Mouse (Mus musculus): Measurements from ENCODE around the gene Rnf114. TPM values are rescaled to one million over a fixed set of nuclear protein-coding genes. Genes with fewer than 3 reads are reported as not detected.

Rnf114 gene
- polyA plus RNA-seq, 2 experiments, result 78.1 to 83.6 TPM

DNA sequence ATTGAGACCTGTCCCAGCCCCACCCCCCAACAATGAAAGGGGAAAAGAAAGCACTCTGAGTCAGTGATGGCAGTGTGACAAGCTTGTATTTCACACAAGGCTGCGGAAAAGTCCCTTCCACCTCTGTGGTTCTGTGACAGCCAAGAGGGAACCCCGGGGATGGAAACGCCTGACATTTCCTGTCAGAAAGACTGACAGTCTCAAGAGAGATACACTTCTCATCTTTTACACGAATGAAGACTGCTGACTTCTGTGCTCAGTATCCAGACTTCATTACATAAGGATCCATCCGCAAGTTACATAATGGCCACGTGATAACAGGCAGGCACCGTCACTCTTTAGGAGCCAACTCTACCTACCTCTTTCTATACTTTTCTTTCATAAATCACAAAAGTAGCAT is 4.0 kb downstream of the Rnf114 start:
- Histone ChIP-seq H3K4me3 (replicated peaks; ENCODE audit: low read length) (no peak overlapping the region), H3K27me3 (ENCODE audit: control insufficient read depth, insufficient read depth, low read length) (no peaks in the 10 kb centered on the region), H3K4me2 (replicated peaks; ENCODE audit: low read depth, low read length, severe bottlenecking) (no peak overlapping the region), H3K4me1 (ENCODE audit: control insufficient read depth, insufficient read depth, low read length) (peaks cover 6% of the 10 kb centered on the region), H3K36me3 (ENCODE audit: control insufficient read depth, insufficient read depth, low read length) (peaks cover 4% of the 10 kb centered on the region; the same call in 1 of the 2 replicates), H3K27ac (replicated peaks; ENCODE audit: low read depth, low read length) (no peak overlapping the region), H3K9ac (ENCODE audit: low read depth, low read length, severe bottlenecking) (no peak overlapping the region), H3K9me3 (ENCODE audit: control insufficient read depth, low read length) (no peaks in the 10 kb centered on the region)
- 80% methylated on average over 7 of the region's 7 CpGs for WGBS
- DNase-seq (ENCODE audit: low spot score) (no peak), ATAC-seq (ENCODE audit: low FRiP score, low read depth) (no peak)
- TF ChIP-seq POLR2A (IDR thresholded peaks at IDR 0.05; ENCODE audit: borderline replicate concordance, extremely low read depth, insufficient read depth, insufficient read length), result no peak

DNA sequence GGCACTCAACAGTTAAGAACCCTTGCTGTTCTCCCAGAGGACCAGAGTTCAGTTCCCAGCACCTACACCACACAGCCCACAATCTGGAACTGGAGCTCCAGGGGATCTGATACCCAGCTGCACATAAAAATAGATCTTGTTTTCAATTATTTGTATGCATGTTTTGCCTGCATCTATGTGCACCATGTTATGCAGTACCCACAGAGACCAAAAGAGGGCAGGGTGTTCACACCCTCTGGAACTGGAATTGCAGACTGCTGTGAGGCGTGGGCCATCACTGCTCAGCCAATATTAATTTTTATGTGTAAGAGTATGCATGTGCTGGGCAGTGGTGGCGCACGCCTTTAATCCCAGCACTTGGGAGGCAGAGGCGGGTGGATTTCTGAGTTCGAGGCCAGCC is 4.8 kb downstream of the Rnf114 start:
- no peak for TF ChIP-seq POLR2A (IDR thresholded peaks at IDR 0.05; ENCODE audit: borderline replicate concordance, extremely low read depth, insufficient read depth, insufficient read length)
- Histone ChIP-seq H3K9ac (ENCODE audit: low read depth, low read length, severe bottlenecking) (no peak overlapping the region), H3K4me2 (replicated peaks; ENCODE audit: low read depth, low read length, severe bottlenecking) (no peak overlapping the region), H3K9me3 (ENCODE audit: control insufficient read depth, low read length) (no peaks in the 10 kb centered on the region), H3K27ac (replicated peaks; ENCODE audit: low read depth, low read length) (no peak overlapping the region), H3K27me3 (ENCODE audit: control insufficient read depth, insufficient read depth, low read length) (no peaks in the 10 kb centered on the region), H3K4me1 (ENCODE audit: control insufficient read depth, insufficient read depth, low read length) (no peaks in the 10 kb centered on the region), H3K4me3 (replicated peaks; ENCODE audit: low read length) (no peak overlapping the region), H3K36me3 (ENCODE audit: control insufficient read depth, insufficient read depth, low read length) (peaks cover 4% of the 10 kb centered on the region; the same call in 1 of the 2 replicates)
- WGBS, result 81% methylated on average over 4 of the region's 5 CpGs
- ATAC-seq (ENCODE audit: low FRiP score, low read depth) (no peak), DNase-seq (ENCODE audit: low spot score) (no peak)

DNA sequence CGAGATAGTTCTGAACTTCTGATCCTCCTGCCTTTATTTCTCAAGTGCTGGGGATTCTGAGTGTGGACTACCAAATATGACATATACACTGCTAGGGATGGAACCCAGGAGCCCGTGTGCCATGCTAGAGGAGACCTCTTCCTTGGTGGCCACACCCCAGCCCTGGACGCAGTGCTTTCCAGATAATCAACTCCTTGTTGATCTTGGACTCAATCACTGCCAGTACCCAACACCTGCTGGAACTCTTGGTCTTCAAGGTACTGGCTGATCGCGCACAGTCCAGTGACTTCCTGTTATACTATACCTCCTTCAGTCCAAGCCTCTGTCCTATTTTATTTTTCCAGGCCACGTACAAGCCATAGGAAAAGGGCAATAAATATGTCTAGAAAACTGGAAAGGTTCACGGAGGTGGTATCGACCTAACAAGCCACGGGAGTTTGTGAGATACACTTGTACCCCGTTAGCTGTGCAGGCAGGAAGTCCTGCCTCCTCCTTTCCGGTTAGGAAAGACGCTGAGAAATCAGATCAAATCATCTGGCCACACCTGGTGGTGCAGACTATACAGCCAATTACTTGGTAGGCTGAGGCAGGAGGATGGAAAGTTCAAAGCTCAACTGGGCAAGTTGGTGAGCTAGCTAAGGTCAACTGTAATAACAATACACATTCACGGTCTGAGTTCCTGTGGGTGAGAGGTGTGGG is 10.3 kb downstream of the Rnf114 start:
- ATAC-seq (ENCODE audit: low FRiP score, low read depth), result peak; percentile 11; the same call in 1 of the 2 replicates
- peak overlapping the region; percentile 93 for H3K4me2 ChIP-seq (replicated peaks; ENCODE audit: low read depth, low read length, severe bottlenecking)
- H3K27me3 ChIP-seq (ENCODE audit: control insufficient read depth, insufficient read depth, low read length), result no peaks in the 10 kb centered on the region
- H3K4me1 ChIP-seq (ENCODE audit: control insufficient read depth, insufficient read depth, low read length), result peaks cover 16% of the 10 kb centered on the region
- no peak overlapping the region for H3K9ac ChIP-seq (ENCODE audit: low read depth, low read length, severe bottlenecking)
- TF ChIP-seq POLR2A (IDR thresholded peaks at IDR 0.05; ENCODE audit: borderline replicate concordance, extremely low read depth, insufficient read depth, insufficient read length), result no peak
- no peak for DNase-seq (ENCODE audit: low spot score)
- H3K27ac ChIP-seq (replicated peaks; ENCODE audit: low read depth, low read length), result no peak overlapping the region
- 48% methylated on average over 13 of the region's 13 CpGs for WGBS
- H3K36me3 ChIP-seq (ENCODE audit: control insufficient read depth, insufficient read depth, low read length), result peaks cover 10% of the 10 kb centered on the region
- H3K9me3 ChIP-seq (ENCODE audit: control insufficient read depth, low read length), result no peaks in the 10 kb centered on the region
- peak overlapping the region; percentile 89 for H3K4me3 ChIP-seq (replicated peaks; ENCODE audit: low read length)

GRCm38 (mm10) chr2:167503253-167503895 is 10.9 kb downstream of the Rnf114 start:
- Histone ChIP-seq H3K27me3 (ENCODE audit: control insufficient read depth, insufficient read depth, low read length) (no peaks in the 10 kb centered on the region), H3K9me3 (ENCODE audit: control insufficient read depth, low read length) (no peaks in the 10 kb centered on the region), H3K4me3 (replicated peaks; ENCODE audit: low read length) (peak overlapping the region; percentile 89), H3K9ac (ENCODE audit: low read depth, low read length, severe bottlenecking) (peak overlapping the region; percentile 89), H3K27ac (replicated peaks; ENCODE audit: low read depth, low read length) (peak overlapping the region; percentile 79), H3K36me3 (ENCODE audit: control insufficient read depth, insufficient read depth, low read length) (peaks cover 15% of the 10 kb centered on the region), H3K4me2 (replicated peaks; ENCODE audit: low read depth, low read length, severe bottlenecking) (peak overlapping the region; percentile 93), H3K4me1 (ENCODE audit: control insufficient read depth, insufficient read depth, low read length) (peaks cover 16% of the 10 kb centered on the region)
- DNase-seq (ENCODE audit: low spot score) (peak; percentile 87), ATAC-seq (ENCODE audit: low FRiP score, low read depth) (peak; percentile 92)
- peak; percentile 82; the same call in 1 of the 2 replicates for TF ChIP-seq POLR2A (IDR thresholded peaks at IDR 0.05; ENCODE audit: borderline replicate concordance, extremely low read depth, insufficient read depth, insufficient read length)
- under 1% methylated on average over 39 of the region's 85 CpGs for WGBS

DNA sequence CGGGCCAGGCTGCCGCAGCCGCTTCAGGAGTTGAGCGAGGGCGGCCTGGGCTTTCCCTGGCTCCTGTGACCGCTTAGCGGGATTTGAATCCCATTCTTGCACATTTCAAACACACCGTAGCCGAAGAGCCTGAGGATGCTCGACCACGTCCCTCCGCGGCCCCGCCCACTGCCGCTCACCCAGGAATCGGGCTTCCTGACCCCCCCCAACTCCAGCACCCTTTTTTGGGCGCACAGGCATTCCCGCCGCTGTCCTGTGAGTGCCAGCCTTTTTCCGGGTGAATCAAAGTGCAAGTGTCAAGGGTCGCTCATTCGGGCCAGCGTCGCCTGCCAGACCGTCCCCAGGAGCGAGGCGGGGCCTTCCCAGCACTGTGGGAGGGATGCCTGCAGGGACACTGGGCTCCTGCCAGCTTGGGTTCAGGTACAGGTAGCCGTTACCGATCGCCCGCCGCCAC is 11.5 kb downstream of the Rnf114 start:
- Histone ChIP-seq H3K4me1 (ENCODE audit: control insufficient read depth, insufficient read depth, low read length) (peaks cover 16% of the 10 kb centered on the region), H3K36me3 (ENCODE audit: control insufficient read depth, insufficient read depth, low read length) (peaks cover 20% of the 10 kb centered on the region), H3K4me3 (replicated peaks; ENCODE audit: low read length) (peak overlapping the region; percentile 89), H3K9ac (ENCODE audit: low read depth, low read length, severe bottlenecking) (peak overlapping the region; percentile 89), H3K4me2 (replicated peaks; ENCODE audit: low read depth, low read length, severe bottlenecking) (peak overlapping the region; percentile 93), H3K9me3 (ENCODE audit: control insufficient read depth, low read length) (no peaks in the 10 kb centered on the region), H3K27ac (replicated peaks; ENCODE audit: low read depth, low read length) (peak overlapping the region; percentile 79), H3K27me3 (ENCODE audit: control insufficient read depth, insufficient read depth, low read length) (no peaks in the 10 kb centered on the region)
- under 1% methylated on average over 29 of the region's 32 CpGs for WGBS
- no peak for DNase-seq (ENCODE audit: low spot score)
- no peak for TF ChIP-seq POLR2A (IDR thresholded peaks at IDR 0.05; ENCODE audit: borderline replicate concordance, extremely low read depth, insufficient read depth, insufficient read length)
- ATAC-seq (ENCODE audit: low FRiP score, low read depth), result peak; percentile 8; the same call in 1 of the 2 replicates

Measured in limb, embryonic 14.5 days (tissue).